ENCODE assay signal across 7 mouse cellular contexts in the genomic region with DNA sequence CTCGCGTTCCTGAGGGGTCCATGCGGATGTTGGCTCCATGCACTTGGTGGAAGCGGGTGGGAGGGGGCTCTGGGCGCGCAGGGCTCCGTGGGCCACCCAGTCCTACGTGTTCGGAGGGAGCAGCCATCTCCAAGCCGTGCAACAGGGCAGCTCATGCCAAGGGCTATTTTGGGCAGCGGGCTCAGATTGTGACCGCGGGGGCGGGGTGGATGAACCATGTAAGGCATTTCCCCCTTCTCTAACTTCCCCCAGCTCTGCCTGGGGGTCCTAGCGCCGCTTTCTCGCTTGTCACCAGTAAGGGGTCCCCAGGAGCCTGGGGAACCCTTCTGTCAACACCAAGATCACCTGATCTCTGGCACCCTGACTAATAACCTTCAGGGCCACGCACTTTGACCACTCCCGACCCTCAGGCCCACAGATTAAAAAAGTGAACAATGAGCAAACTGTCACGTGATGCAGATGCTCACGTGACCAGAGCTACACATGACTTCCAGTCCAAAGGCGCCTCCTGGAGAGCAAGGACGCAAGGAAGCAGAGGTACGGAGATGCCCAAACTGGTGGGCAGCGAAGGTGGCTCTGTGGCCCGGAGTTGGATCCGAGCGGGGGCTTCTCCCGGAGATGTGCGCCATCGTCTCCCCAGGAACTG. TPM values are rescaled to one million over a fixed set of nuclear protein-coding genes. Genes with fewer than 3 reads are reported as not detected.
DNase-seq lines count a peak whose midpoint lies in the region; ATAC-seq lines count a peak whose summit lies in the region.

A gene (minus strand): TSS at position 143 of the 646 bp plus-strand sequence.

- H3K27ac ChIP-seq in embryonic facial prominence, embryonic 10.5 days (replicated peaks): peak within 1 kb of the TSS; percentile 92
- H3K27ac ChIP-seq in limb, embryonic 10.5 days: peak within 1 kb of the TSS; percentile 93
- H3K27ac ChIP-seq in midbrain, embryonic 13.5 days: peak within 1 kb of the TSS; percentile 74

- WGBS in embryonic facial prominence, embryonic 10.5 days: under 1% methylated on average over 31 of the region's 31 CpGs
- under 1% methylated on average over 31 of the region's 31 CpGs for WGBS in limb, embryonic 10.5 days
- WGBS in midbrain, embryonic 13.5 days: under 1% methylated on average over 31 of the region's 31 CpGs

- peaks cover 28% of the 10 kb centered on the region for H3K4me1 ChIP-seq in embryonic facial prominence, embryonic 10.5 days
- H3K4me1 ChIP-seq in limb, embryonic 10.5 days: peaks cover 27% of the 10 kb centered on the region
- H3K4me1 ChIP-seq in midbrain, embryonic 13.5 days (replicated peaks): peaks cover 27% of the 10 kb centered on the region

- peak; percentile 92 for DNase-seq in adrenal gland, postnatal 10 days
- DNase-seq in embryonic facial prominence, embryonic 10.5 days (ENCODE audit: low spot score): peak; percentile 92
- DNase-seq in kidney, adult 11 months: peak; percentile 94
- peak; percentile 96 for DNase-seq in limb, embryonic 10.5 days (ENCODE audit: low spot score)
- peak; percentile 76 for DNase-seq in spleen, adult 12 weeks (ENCODE audit: low spot score)

- H3K27me3 ChIP-seq in embryonic facial prominence, embryonic 10.5 days (replicated peaks; ENCODE audit: low read depth, poor library complexity, severe bottlenecking): no peaks in the 10 kb centered on the region
- no peaks in the 10 kb centered on the region for H3K27me3 ChIP-seq in limb, embryonic 10.5 days (ENCODE audit: low read depth, poor library complexity, severe bottlenecking)
- H3K27me3 ChIP-seq in midbrain, embryonic 13.5 days: no peaks in the 10 kb centered on the region

- no peaks in the 10 kb centered on the region for H3K9me3 ChIP-seq in embryonic facial prominence, embryonic 10.5 days
- no peaks in the 10 kb centered on the region for H3K9me3 ChIP-seq in limb, embryonic 10.5 days (replicated peaks)
- H3K9me3 ChIP-seq in midbrain, embryonic 13.5 days: no peaks in the 10 kb centered on the region

- H3K36me3 ChIP-seq in embryonic facial prominence, embryonic 10.5 days (replicated peaks): peaks cover 38% of the 10 kb centered on the region
- peaks cover 37% of the 10 kb centered on the region for H3K36me3 ChIP-seq in limb, embryonic 10.5 days
- peaks cover 28% of the 10 kb centered on the region for H3K36me3 ChIP-seq in midbrain, embryonic 13.5 days

- H3K9ac ChIP-seq in midbrain, embryonic 13.5 days (replicated peaks): peak within 1 kb of the TSS; percentile 83

- peak within 1 kb of the TSS; percentile 99 for H3K4me2 ChIP-seq in midbrain, embryonic 13.5 days (replicated peaks)

- peak; percentile 64 for ATAC-seq in granulocyte monocyte progenitor cell, adult 5-6 weeks (replicated peaks; ENCODE audit: poor library complexity, severe bottlenecking)
- ATAC-seq in midbrain, embryonic 13.5 days: peak; percentile 77

- peak within 1 kb of the TSS; percentile 71 for H3K4me3 ChIP-seq in embryonic facial prominence, embryonic 10.5 days
- peak within 1 kb of the TSS; percentile 88 for H3K4me3 ChIP-seq in limb, embryonic 10.5 days
- H3K4me3 ChIP-seq in midbrain, embryonic 13.5 days (replicated peaks): peak within 1 kb of the TSS; percentile 70

RNA-seq across cellular contexts. Expression of the gene that starts here (rescaled TPM):
- 1 to 10 TPM; 3.4 to 8.0 TPM for total RNA-seq in adrenal gland, postnatal 10 days (2021)
- polyA plus RNA-seq in embryonic facial prominence, embryonic 10.5 days (2016; fragmentation: Nextera tagmentation; extraction: Ambion mirVana): 4.8 and 5.4 TPM in 2 replicates
- 6.1 and 8.7 TPM in 2 replicates for total RNA-seq in granulocyte monocyte progenitor cell, adult 5-6 weeks (2014; fragmentation: Nextera tagmentation)
- 3.4 and 4.0 TPM in 2 replicates for total RNA-seq in granulocyte monocyte progenitor cell, adult 5-6 weeks (2017)
- 4.0 and 6.9 TPM in 2 replicates for polyA plus RNA-seq in limb, embryonic 10.5 days (2016; fragmentation: Nextera tagmentation; extraction: Ambion mirVana)
- polyA plus RNA-seq in midbrain, embryonic 13.5 days (2015; fragmentation: Nextera tagmentation; extraction: Ambion mirVana): 4.7 TPM in 2 replicates

Comparison
In these comparisons a context has a peak if more than half of its experiments do, and no peak if none do; other contexts are left out.
1. Peak in every context shown above with its lines: DNase-seq, ATAC-seq, H3K4me3 ChIP-seq and H3K27ac ChIP-seq.